Mouse (Mus musculus): ENCODE results near the gene Kcnma1.

- TF ChIP-seq CTCF (IDR thresholded peaks at IDR 0.05; ENCODE audit: control insufficient read depth, insufficient read depth, low read length) (no peak), POLR2A (IDR thresholded peaks at IDR 0.05; ENCODE audit: borderline replicate concordance, control insufficient read depth, low read depth, low read length) (no peak)
These were observed 635.8 kb downstream of the Kcnma1 start for GRCm38 (mm10) chr14:23378351-23379087.
